Mouse (Mus musculus) retina, embryonic 14.5 days (tissue): ENCODE measurements around the gene Ypel2.

ENCODE experiments used
- DNase-seq: peaks from one replicate; pipeline ENCODE4 v3.0.0-alpha.2; 2015; ENCODE audit warnings: low spot score

Gene Ypel2

GRCm38 (mm10) chr11:86898367-86898766 lies 95.1 kb downstream of the Ypel2 start:
- DNase-seq: peak; percentile 79

- no peak for DNase-seq
These were observed 97.9 kb downstream of the Ypel2 start for GRCm38 (mm10) chr11:86895567-86895966.

- no peak for DNase-seq
These were observed 98.4 kb downstream of the Ypel2 start for GRCm38 (mm10) chr11:86895156-86895555.

- peak; percentile 93 for DNase-seq
These were observed 99.3 kb downstream of the Ypel2 start for GRCm38 (mm10) chr11:86894171-86894577.

GRCm38 (mm10) chr11:86892996-86893670 lies 100.4 kb downstream of the Ypel2 start:
- no peak for DNase-seq
